Comparison of ENCODE assay signal across 19 mouse cellular contexts in the genomic region with DNA sequence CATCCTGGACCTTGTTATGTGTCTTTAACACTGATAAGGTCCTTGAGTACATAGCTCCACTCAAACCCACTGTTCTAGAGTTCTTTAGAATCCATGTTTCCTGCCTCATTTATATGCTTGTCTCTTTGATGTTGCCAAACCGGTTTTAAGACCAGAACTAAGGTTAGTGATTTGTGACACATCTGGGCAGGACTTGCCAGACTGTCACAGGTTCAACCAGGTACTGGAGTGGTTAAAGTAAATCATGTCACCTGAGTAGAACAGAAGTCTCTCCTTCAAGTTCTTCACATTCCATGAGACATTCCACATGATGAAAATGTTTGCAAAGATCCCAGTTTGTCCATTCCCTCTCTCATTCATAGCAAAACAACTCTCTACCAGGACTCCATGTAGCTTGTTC.
"Had no signal": no experiment of that assay in that cellular context is flagged by ENCODE, and none has a peak within 500 bp of the region (broad histone marks: within the 10 kb centered on the region; RNA-seq: fewer than 3 reads in every experiment).

No protein-coding gene starts in this region.

- H3K4me3 ChIP-seq: left cerebral cortex, adult 2 months; liver, embryonic 13.5 days; midbrain, embryonic 12.5 days; midbrain, embryonic 15.5 days; neural tube, embryonic 12.5 days; neural tube, embryonic 15.5 days had no signal

- H3K4me1 ChIP-seq: liver, embryonic 13.5 days; midbrain, embryonic 15.5 days; neural tube, embryonic 12.5 days; neural tube, embryonic 15.5 days had no signal

- H3K27me3 ChIP-seq: liver, embryonic 13.5 days; midbrain, embryonic 12.5 days; midbrain, embryonic 15.5 days; neural tube, embryonic 12.5 days; neural tube, embryonic 15.5 days had no signal

- H3K27ac ChIP-seq: hindbrain, postnatal 0 days; left cerebral cortex, adult 2 months; liver, embryonic 13.5 days; macrophage; midbrain, embryonic 12.5 days; midbrain, embryonic 15.5 days; neural tube, embryonic 12.5 days; neural tube, embryonic 15.5 days; stomach, postnatal 0 days had no signal

- H3K9me3 ChIP-seq: liver, embryonic 13.5 days; midbrain, embryonic 12.5 days; midbrain, embryonic 15.5 days; neural tube, embryonic 12.5 days; neural tube, embryonic 15.5 days had no signal

- DNase-seq: kidney, postnatal 36 days; layer of hippocampus, postnatal 36 days; liver, embryonic 13.5 days; right cerebral cortex, adult 18-20 months; right cerebral cortex, postnatal 14 days; right cerebral cortex, postnatal 4 days; thymus, adult 2 months; thymus, postnatal 14 days; thymus, postnatal 4 days had no signal

- H3K36me3 ChIP-seq: liver, embryonic 13.5 days; midbrain, embryonic 12.5 days; midbrain, embryonic 15.5 days; neural tube, embryonic 12.5 days; neural tube, embryonic 15.5 days had no signal

- H3K4me2 ChIP-seq: liver, embryonic 13.5 days; midbrain, embryonic 12.5 days; midbrain, embryonic 15.5 days; neural tube, embryonic 12.5 days; neural tube, embryonic 15.5 days had no signal

- H3K9ac ChIP-seq: liver, embryonic 13.5 days; midbrain, embryonic 12.5 days; midbrain, embryonic 15.5 days; neural tube, embryonic 12.5 days; neural tube, embryonic 15.5 days had no signal

- ATAC-seq: hindbrain, postnatal 0 days; inflammation-experienced regulatory T-cells, adult 6 months; intestine, embryonic 16.5 days; midbrain, embryonic 15.5 days had no signal
